Mouse (Mus musculus): ENCODE measurements around the gene Igfbp1. TPM values are rescaled to one million over a fixed set of nuclear protein-coding genes. Genes with fewer than 3 reads are reported as not detected.

The Igfbp1 gene
- 0.09 and 0.17 TPM in 2 replicates for polyA plus RNA-seq (2015; fragmentation: Nextera tagmentation; extraction: Ambion mirVana)

DNA sequence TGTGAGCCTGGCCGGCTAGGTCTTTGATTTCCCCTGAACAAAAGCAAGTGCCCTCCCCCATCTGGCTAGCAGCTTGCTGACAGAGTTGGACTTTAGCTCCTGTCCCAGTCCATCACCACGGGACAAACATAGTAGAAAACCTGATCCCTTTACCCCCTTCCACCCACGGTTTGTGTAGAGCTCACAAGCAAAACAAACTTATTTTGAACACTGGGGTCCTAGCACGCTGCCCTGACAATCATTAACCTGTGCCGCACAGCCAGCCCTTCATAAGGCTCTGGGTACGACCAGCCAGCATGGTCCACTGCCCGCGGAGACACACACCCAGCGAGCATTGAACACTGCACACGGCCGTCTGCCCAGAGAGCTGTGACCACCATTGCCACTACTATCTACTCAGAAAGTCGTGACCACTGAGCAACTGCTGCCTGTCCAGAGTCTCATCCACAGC, at the start of gene Igfbp1:
Gene Igfbp1, plus strand, starts transcription at position 292 of the 451 bp plus-strand sequence.
- peaks cover 5% of the 10 kb centered on the region; the same call in 1 of the 2 replicates for H3K27me3 ChIP-seq
- no peaks in the 10 kb centered on the region for H3K36me3 ChIP-seq
- peaks cover 11% of the 10 kb centered on the region for H3K4me1 ChIP-seq (replicated peaks)
- no peak within 1 kb of the TSS for H3K27ac ChIP-seq
- no peak within 1 kb of the TSS for H3K4me3 ChIP-seq (replicated peaks)
- no peak within 1 kb of the TSS for H3K4me2 ChIP-seq (replicated peaks)
- ATAC-seq: peak; percentile 28; the same call in 1 of the 2 replicates
- 14% methylated on average over 12 of the region's 12 CpGs for WGBS
- H3K9ac ChIP-seq (replicated peaks): no peak within 1 kb of the TSS
- H3K9me3 ChIP-seq: no peaks in the 10 kb centered on the region

DNA sequence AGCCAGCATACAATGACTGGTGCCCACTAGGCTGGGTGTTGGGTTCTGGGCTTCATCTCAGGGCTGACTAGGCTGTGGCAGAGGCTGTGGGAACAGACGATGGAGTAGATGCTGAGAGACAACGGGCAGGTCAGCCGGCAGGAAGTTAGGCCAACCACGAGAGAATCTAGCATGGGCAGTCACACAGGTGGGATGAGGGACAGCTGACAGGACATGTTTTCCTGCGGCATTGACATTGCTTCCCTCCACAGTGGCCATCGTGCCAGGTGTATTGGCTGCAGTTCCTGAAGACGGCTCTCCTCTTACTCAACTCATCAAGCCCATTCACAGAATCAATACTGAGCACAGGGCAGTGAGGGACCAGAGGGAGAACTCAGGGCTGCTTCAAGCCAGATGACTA, 49.6 kb upstream of the Igfbp1 start:
- no peak for ATAC-seq
- Histone ChIP-seq H3K9me3 (no peaks in the 10 kb centered on the region), H3K9ac (replicated peaks) (no peak overlapping the region), H3K4me1 (replicated peaks) (0 out of 2 replicates have a peak, but pooled peaks cover 2% of the 10 kb centered on the region), H3K4me2 (replicated peaks) (no peak overlapping the region), H3K36me3 (peaks cover 17% of the 10 kb centered on the region), H3K27me3 (no peaks in the 10 kb centered on the region), H3K27ac (no peak overlapping the region), H3K4me3 (replicated peaks) (no peak overlapping the region)
- WGBS: 94% methylated on average over 7 of the region's 7 CpGs

DNA sequence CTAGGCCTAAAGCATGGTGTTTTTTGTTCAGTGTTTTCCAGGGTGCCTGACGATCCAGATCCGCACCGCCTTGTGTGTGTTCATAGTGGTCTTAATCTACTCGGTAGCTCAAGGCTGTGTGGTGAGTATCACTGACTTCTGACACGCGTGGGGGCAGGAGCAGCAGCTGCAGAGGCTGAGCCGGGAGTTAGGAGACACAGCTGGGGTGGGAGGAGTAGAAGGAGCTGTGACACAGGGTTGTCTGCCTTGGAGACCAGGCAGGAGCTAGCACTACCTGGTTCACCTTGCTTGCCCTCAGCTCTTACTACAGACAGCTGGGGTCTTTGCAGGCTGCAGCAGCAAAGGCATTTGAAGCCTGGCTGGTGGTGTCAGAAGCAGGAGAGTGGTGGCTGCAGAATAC, 48.1 kb upstream of the Igfbp1 start:
- Histone ChIP-seq H3K4me3 (replicated peaks) (no peak overlapping the region), H3K9ac (replicated peaks) (no peak overlapping the region), H3K36me3 (peaks cover 17% of the 10 kb centered on the region), H3K27me3 (no peaks in the 10 kb centered on the region), H3K27ac (no peak overlapping the region), H3K4me2 (replicated peaks) (no peak overlapping the region), H3K4me1 (replicated peaks) (0 out of 2 replicates have a peak, but pooled peaks cover 2% of the 10 kb centered on the region), H3K9me3 (no peaks in the 10 kb centered on the region)
- ATAC-seq: no peak
- WGBS: 70% methylated on average over 7 of the region's 7 CpGs

DNA sequence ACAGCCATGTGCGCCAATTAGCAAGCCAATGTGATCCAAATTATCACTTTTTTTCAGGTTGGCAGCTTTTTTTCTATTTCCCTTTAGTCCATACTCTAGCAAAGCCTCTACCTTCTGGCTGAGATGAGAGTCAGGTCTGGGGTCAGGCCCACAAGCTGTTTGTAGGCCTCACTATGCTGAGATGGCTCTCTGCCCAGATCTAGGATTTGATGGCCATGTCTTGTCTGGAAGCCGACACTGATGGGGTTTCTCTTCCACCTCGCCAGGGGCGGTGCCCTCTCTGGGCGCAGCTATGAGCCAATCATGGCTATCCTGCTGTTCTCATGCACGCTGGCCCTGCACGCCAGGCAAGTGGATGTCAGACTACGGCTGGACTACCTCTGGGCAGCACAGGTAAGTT, 47.1 kb upstream of the Igfbp1 start:
- Histone ChIP-seq H3K9ac (replicated peaks) (no peak overlapping the region), H3K9me3 (no peaks in the 10 kb centered on the region), H3K4me2 (replicated peaks) (no peak overlapping the region), H3K27ac (no peak overlapping the region), H3K27me3 (no peaks in the 10 kb centered on the region), H3K36me3 (peaks cover 17% of the 10 kb centered on the region), H3K4me1 (replicated peaks) (0 out of 2 replicates have a peak, but pooled peaks cover 2% of the 10 kb centered on the region), H3K4me3 (replicated peaks) (no peak overlapping the region)
- no peak for ATAC-seq
- WGBS: 91% methylated on average over 8 of the region's 8 CpGs

DNA sequence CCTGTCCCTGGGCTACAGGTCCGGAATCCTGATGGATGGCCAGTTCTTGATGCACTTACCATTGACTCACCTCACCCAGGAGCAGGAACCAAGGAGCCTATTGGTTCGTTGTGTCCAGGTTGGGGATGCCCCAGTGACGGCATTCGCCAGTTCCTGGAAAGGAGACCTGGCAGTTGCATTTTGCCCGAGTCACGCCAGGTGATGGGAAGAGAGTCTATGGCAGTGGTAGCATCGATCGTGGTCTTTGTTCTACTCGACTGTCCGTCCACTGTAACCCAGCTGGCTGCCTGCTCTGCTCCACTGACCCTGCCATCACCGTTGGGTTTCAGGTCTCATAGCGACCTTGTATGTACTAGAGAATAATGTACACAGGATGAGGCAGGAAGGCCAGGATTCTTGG, 45.2 kb upstream of the Igfbp1 start:
- no peak overlapping the region for H3K4me3 ChIP-seq (replicated peaks)
- H3K9me3 ChIP-seq: no peaks in the 10 kb centered on the region
- no peaks in the 10 kb centered on the region for H3K27me3 ChIP-seq
- WGBS: 94% methylated on average over 12 of the region's 12 CpGs
- H3K4me2 ChIP-seq (replicated peaks): no peak overlapping the region
- no peak for ATAC-seq
- 0 out of 2 replicates have a peak, but pooled peaks cover 2% of the 10 kb centered on the region for H3K4me1 ChIP-seq (replicated peaks)
- H3K9ac ChIP-seq (replicated peaks): no peak overlapping the region
- no peak overlapping the region for H3K27ac ChIP-seq
- peaks cover 12% of the 10 kb centered on the region for H3K36me3 ChIP-seq

DNA sequence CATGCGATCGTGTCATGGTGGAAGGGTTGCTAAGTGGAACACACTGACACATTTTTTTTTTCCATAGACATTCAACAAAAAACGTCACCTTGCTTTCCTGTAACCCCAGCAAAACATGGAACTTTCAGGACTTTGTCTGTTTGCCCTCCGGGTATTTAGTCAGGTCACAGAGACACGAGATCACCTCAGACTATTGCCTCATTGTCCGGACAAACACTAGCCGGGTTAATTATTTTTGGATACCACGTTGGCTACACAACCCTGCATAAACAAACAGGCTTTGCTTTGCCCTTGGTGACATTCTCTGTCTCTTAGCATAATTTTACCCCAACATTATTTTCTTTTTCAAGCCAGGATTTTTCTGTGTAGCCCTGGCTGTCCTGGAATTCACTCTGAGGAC, 44.5 kb upstream of the Igfbp1 start:
- no peak overlapping the region for H3K27ac ChIP-seq
- peaks cover 12% of the 10 kb centered on the region for H3K36me3 ChIP-seq
- 86% methylated on average over 8 of the region's 8 CpGs for WGBS
- H3K27me3 ChIP-seq: no peaks in the 10 kb centered on the region
- H3K4me2 ChIP-seq (replicated peaks): no peak overlapping the region
- ATAC-seq: no peak
- H3K4me1 ChIP-seq (replicated peaks): 0 out of 2 replicates have a peak, but pooled peaks cover 2% of the 10 kb centered on the region
- H3K4me3 ChIP-seq (replicated peaks): no peak overlapping the region
- H3K9ac ChIP-seq (replicated peaks): no peak overlapping the region
- no peaks in the 10 kb centered on the region for H3K9me3 ChIP-seq

DNA sequence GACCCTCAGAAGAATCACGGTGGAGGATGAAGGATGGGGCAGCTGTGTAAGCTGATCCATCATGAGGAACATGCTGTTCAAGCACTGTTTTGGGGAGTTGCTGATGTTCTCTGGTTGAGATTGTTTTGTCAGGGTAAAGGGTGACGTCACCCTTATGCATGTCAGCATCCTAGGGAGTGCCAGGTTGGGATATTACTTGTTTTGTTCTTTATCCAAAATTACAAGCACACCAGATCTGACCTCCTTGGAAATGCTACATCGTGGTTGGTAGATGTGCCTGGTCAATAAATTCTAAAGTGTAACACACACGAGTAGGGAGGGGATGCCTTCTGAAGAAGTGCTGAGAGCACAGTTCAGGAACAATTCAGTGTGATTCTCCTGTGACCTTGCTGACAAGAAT, 41.2 kb upstream of the Igfbp1 start:
- Histone ChIP-seq H3K9me3 (no peaks in the 10 kb centered on the region), H3K9ac (replicated peaks) (no peak overlapping the region), H3K36me3 (no peaks in the 10 kb centered on the region; the same call in 1 of the 2 replicates), H3K4me1 (replicated peaks) (peaks cover 15% of the 10 kb centered on the region), H3K4me2 (replicated peaks) (no peak overlapping the region), H3K27ac (no peak overlapping the region), H3K27me3 (no peaks in the 10 kb centered on the region), H3K4me3 (replicated peaks) (no peak overlapping the region)
- WGBS: 87% methylated on average over 4 of the region's 4 CpGs
- no peak for ATAC-seq

DNA sequence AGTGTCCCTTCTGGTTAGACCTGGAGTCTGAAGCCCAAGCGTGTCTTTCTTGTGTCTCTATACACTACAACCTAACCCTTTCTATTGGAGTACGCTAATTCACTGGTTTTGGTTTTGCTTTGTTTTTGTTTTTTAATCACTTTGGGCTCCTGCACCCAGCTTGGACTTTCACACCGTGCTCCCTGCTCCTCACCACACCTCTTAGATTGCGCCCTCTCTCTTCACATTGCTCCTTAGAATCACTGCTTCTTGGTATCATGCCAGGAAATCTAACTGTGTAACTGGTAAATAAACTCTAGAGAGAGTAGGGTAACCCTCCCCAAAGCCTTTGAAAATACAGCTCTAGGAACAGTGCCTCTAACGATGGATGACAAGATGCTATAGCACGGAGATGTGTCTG, 39.4 kb upstream of the Igfbp1 start:
- H3K9ac ChIP-seq (replicated peaks): no peak overlapping the region
- no peaks in the 10 kb centered on the region for H3K9me3 ChIP-seq
- H3K27me3 ChIP-seq: no peaks in the 10 kb centered on the region
- H3K4me3 ChIP-seq (replicated peaks): no peak overlapping the region
- 91% methylated on average over 6 of the region's 6 CpGs for WGBS
- H3K27ac ChIP-seq: no peak overlapping the region
- ATAC-seq: no peak
- peaks cover 16% of the 10 kb centered on the region for H3K4me1 ChIP-seq (replicated peaks)
- H3K36me3 ChIP-seq: no peaks in the 10 kb centered on the region
- H3K4me2 ChIP-seq (replicated peaks): no peak overlapping the region

DNA sequence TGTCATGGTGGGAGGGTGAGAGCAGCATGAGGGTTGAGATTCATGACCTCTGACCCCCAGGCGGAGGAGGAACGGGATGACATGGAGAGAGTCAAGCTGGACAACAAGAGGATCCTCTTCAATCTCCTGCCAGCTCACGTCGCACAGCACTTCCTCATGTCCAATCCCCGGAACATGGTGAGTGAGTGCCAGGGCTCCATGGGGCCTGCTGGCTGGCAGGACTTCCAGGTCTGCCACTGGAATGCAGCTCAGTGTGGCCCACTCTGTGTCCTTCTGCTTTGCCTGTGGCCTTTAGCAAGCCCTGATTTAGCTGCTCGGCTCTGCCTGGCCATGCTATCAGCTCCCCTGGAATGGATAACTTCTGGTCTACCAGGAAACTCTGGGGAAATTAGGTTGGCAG, 37.4 kb upstream of the Igfbp1 start:
- H3K4me1 ChIP-seq (replicated peaks): peaks cover 16% of the 10 kb centered on the region
- no peak overlapping the region for H3K9ac ChIP-seq (replicated peaks)
- no peaks in the 10 kb centered on the region for H3K9me3 ChIP-seq
- H3K27me3 ChIP-seq: no peaks in the 10 kb centered on the region
- H3K4me3 ChIP-seq (replicated peaks): no peak overlapping the region
- ATAC-seq: no peak
- H3K4me2 ChIP-seq (replicated peaks): no peak overlapping the region
- WGBS: 67% methylated on average over 6 of the region's 6 CpGs
- 0 out of 2 replicates have a peak overlapping the region, but pooled peaks have one; percentile 56 for H3K27ac ChIP-seq
- H3K36me3 ChIP-seq: no peaks in the 10 kb centered on the region

DNA sequence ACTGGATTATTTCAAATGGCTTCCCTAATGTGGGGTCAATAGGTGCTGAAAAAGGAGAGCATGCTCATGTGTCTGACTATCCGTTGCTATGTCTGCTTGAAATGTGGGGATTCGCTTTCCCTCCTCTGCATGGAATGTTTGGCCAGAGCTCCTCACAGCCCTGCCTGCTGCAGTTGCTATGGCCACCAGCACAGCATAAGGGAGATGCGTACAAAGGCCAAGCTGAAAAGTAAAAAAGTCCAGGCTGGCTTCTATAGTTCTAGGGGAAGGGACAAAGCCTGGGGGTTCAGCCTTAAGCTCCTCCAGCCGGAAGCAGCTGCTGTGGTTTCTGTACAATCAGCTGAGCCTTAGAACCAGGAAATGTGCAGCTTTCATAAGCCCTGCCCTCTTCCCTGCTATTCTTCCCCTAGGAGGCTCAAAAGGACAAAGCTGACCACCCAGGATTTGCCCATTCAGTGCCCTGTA, 36.9 kb upstream of the Igfbp1 start:
- 17% methylated on average over 4 of the region's 4 CpGs for WGBS
- H3K9ac ChIP-seq (replicated peaks): no peak overlapping the region
- no peaks in the 10 kb centered on the region for H3K27me3 ChIP-seq
- H3K36me3 ChIP-seq: no peaks in the 10 kb centered on the region
- peak; percentile 81 for ATAC-seq
- H3K4me2 ChIP-seq (replicated peaks): no peak overlapping the region
- peak overlapping the region; percentile 56; the same call in 1 of the 2 replicates for H3K27ac ChIP-seq
- peaks cover 16% of the 10 kb centered on the region for H3K4me1 ChIP-seq (replicated peaks)
- no peaks in the 10 kb centered on the region for H3K9me3 ChIP-seq
- H3K4me3 ChIP-seq (replicated peaks): no peak overlapping the region

DNA sequence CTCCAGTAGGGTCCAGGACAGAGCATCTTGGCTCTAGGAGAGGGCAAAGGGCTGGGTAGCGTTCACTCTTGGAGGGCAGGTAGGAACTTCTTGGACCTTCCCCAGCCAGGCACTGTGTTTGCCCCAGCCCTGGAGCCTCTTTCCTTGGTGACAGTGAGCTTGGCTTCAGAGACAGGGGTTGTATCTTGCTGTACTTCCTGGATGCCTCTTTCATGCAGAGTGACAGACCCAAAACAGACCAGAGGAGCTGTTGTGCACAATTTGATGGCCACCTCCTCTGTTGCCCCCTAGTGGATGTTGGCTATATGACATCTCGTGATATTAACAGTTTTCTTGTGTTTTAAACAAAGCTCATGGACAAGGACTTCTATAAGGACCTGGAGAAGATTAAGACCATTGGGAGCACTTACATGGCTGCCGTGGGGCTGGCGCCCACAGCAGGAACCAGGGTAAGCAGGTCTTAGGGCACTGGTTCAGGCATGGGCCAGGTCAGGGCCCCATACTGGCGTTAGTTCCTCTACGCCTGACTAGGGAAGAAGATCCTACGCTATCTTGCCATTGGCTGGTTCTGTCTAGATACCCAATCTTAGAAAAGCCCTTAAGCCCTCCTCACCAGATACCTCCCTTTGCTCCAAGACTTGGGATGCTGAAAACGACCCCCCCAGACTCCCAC, 35.9 kb upstream of the Igfbp1 start:
- peak; percentile 54 for ATAC-seq
- no peak overlapping the region for H3K27ac ChIP-seq
- H3K4me2 ChIP-seq (replicated peaks): no peak overlapping the region
- 79% methylated on average over 8 of the region's 8 CpGs for WGBS
- H3K9ac ChIP-seq (replicated peaks): no peak overlapping the region
- H3K36me3 ChIP-seq: no peaks in the 10 kb centered on the region
- H3K4me3 ChIP-seq (replicated peaks): no peak overlapping the region
- H3K4me1 ChIP-seq (replicated peaks): peaks cover 16% of the 10 kb centered on the region
- no peaks in the 10 kb centered on the region for H3K27me3 ChIP-seq
- no peaks in the 10 kb centered on the region for H3K9me3 ChIP-seq

DNA sequence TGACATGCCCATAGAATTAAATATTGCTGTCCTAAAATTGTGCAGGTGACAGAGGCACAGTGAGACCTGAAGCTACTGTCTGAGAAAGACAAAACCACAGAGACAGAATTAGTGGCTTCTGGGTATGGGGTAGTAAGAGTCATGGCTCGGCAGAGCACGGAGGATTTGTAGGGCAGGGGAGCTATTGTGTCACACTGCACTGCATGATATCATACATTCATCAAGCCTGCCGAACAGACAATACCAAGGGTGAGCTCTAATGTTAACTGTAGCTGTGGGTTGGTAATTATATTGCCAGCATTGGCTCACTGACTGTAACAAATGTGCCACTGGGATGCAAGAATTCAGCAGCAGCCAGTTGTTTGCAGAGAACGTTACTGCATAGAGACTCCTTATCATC, 33.2 kb upstream of the Igfbp1 start:
- Histone ChIP-seq H3K27ac (no peak overlapping the region), H3K36me3 (peaks cover 5% of the 10 kb centered on the region; the same call in 1 of the 2 replicates), H3K4me1 (replicated peaks) (peaks cover 16% of the 10 kb centered on the region), H3K4me2 (replicated peaks) (no peak overlapping the region), H3K9ac (replicated peaks) (no peak overlapping the region), H3K4me3 (replicated peaks) (no peak overlapping the region), H3K9me3 (no peaks in the 10 kb centered on the region), H3K27me3 (no peaks in the 10 kb centered on the region)
- no peak for ATAC-seq
- WGBS: 52% methylated on average over 4 of the region's 4 CpGs

Data from midbrain, embryonic 13.5 days (tissue).